Mouse (Mus musculus) lung, adult 2 months (tissue): ENCODE results near the gene Gatad2a.

ENCODE experiments used
- CTCF ChIP-seq: fragments of 200-500 bp; IDR thresholded peaks from 2 replicates; pipeline ENCODE4 v1.5.1; 2011; ENCODE audit warnings: mild to moderate bottlenecking, low read length, control low read depth; ENCODE audit not compliant: insufficient read depth
- POLR2A ChIP-seq: fragments of 200-500 bp; IDR thresholded peaks from 2 replicates; pipeline ENCODE4 v1.6.1; 2011; ENCODE audit warnings: low read depth, mild to moderate bottlenecking, control low read depth, low read length, borderline replicate concordance; ENCODE audit errors: extremely low read depth

DNA sequence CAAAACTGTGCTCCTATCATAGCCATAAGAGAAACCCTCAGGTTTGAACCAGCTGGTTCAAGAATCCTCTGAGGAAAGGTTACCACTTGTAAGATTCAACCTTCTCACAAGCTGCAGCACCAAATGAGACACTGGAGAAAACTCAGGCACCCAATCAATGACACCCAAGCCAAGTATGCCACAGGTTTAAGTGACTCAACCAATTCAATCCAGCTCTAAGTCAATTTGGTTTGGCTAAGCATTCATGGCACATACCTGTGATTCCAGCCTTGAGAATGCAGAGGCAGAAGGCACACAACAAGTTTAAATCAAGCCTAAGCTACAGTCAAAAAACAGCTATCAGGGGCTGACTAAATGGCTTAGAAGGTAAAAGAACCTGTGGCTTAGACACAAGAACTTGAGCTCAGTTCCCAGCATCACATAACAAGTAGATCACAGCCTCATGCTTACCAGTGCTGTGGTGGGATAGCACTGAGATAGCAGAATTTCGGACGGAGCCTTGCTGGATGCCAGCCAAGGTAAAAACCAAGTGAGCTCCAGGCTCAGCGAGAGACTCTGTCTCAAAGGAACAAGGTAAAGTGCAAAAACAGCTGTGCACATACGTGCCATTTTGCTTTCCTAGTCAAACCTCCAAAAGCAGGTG lies 28.8 kb downstream of the Gatad2a start:
- no peak for TF ChIP-seq CTCF
- no peak for TF ChIP-seq POLR2A
